ENCODE assay signal across 1 mouse cellular context in the genomic region with DNA sequence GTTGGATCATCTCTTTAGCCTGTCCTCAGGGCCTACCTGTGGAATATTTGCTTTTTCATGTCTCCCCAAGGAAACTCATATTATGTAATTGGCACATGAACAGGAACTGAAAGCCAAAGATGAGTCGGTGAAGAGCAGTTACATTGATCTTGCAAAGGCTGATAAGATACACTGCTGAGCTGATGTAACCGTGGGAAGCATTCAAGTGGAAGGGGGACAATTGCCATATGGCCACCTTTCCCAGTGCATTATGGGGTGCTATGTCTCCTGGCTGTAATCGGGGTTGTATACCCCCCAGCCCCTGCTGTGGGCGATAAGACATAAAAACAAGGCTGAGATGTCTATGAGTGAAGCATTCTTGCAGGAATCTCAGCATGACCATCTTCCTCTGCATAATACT.
TF ChIP-seq lines count a peak whose summit lies in the region.

No protein-coding gene starts in this region.

TF ChIP-seq in MEL, 35 proteins besides CTCF, POLR2A, EP300 and RAD21 (continued from another document):
- TF ChIP-seq MXI1 (IDR thresholded peaks at IDR 0.05; ENCODE audit: low read depth, low read length) (no peak; the same call in 1 of the 2 replicates), MYB (IDR thresholded peaks at IDR 0.05; ENCODE audit: low read depth, low read length) (peak; percentile 71), HCFC1 (IDR thresholded peaks at IDR 0.05; ENCODE audit: low read depth, low read length) (no peak), RCOR1 (IDR thresholded peaks at IDR 0.05; ENCODE audit: low read depth, low read length) (peak; percentile 30; the same call in 1 of the 2 replicates), TAL1 (IDR thresholded peaks at IDR 0.05; ENCODE audit: low read length) (peak; percentile 14; the same call in 1 of the 2 replicates), ZMIZ1 (IDR thresholded peaks at IDR 0.05; ENCODE audit: low read depth, low read length) (no peak), SMC3 (IDR thresholded peaks at IDR 0.05; ENCODE audit: low read depth, low read length) (no peak), ZNF384 (IDR thresholded peaks at IDR 0.05; ENCODE audit: low read depth, low read length) (no peak), MAZ (IDR thresholded peaks at IDR 0.05; ENCODE audit: low read depth, low read length) (no peak), MAFK (IDR thresholded peaks at IDR 0.05; ENCODE audit: borderline replicate concordance, low read depth, low read length) (peak; percentile 26; the same call in 1 of the 2 replicates), USF1 (IDR thresholded peaks at IDR 0.05; ENCODE audit: low read depth, low read length) (no peak), USF2 (IDR thresholded peaks at IDR 0.05; ENCODE audit: borderline replicate concordance in 1 of 2, insufficient read depth in 1 of 2, low read depth in 1 of 2, low read length in 2 of 2) (no peak), MEF2A (IDR thresholded peaks at IDR 0.05; ENCODE audit: extremely low read depth, insufficient replicate concordance, low read depth, low read length, poor library complexity, severe bottlenecking) (no peak; the same call in 1 of the 2 replicates), TCF12 (IDR thresholded peaks at IDR 0.05; ENCODE audit: low read depth, low read length) (peak; percentile 83), TBP (IDR thresholded peaks at IDR 0.05; ENCODE audit: low read depth, low read length) (no peak), CHD2 (IDR thresholded peaks at IDR 0.05; ENCODE audit: low read length) (no peak)
